Mouse (Mus musculus) hindbrain, embryonic 15.5 days (tissue): ENCODE results near the gene Ppp1cb. TPM values are rescaled to one million over a fixed set of nuclear protein-coding genes. Genes with fewer than 3 reads are reported as not detected.

ENCODE experiments used
- ATAC-seq: fragments of 200-750 bp; cut with Nextera tagmentation; 2 replicates; pipeline ENCODE4 v1.8.0; 2017; ENCODE audit warnings: low read depth, moderate number of reproducible peaks, moderate TSS enrichment; ENCODE audit not compliant: low FRiP score
- H3K27ac ChIP-seq: fragments of 300-500 bp; sonication (generic); replicated peaks from 2 replicates; pipeline ENCODE4 v1.5.1; 2015; ENCODE audit warnings: mild to moderate bottlenecking, inconsistent platforms
- H3K27me3 ChIP-seq: fragments of 300-500 bp; sonication (generic); 2 replicates; pipeline ENCODE4 v1.6.1; 2015; ENCODE audit warnings: control low read depth, inconsistent platforms
- H3K36me3 ChIP-seq: fragments of 300-500 bp; sonication (generic); 2 replicates; pipeline ENCODE4 v1.6.1; 2015; ENCODE audit warnings: control low read depth, inconsistent platforms
- H3K4me1 ChIP-seq: fragments of 300-500 bp; sonication (generic); replicated peaks from 2 replicates; pipeline ENCODE4 v1.6.1; 2015; ENCODE audit warnings: control low read depth, inconsistent platforms
- H3K4me2 ChIP-seq: fragments of 300-500 bp; sonication (generic); 2 replicates; pipeline ENCODE4 v1.6.1; 2015; ENCODE audit warnings: moderate library complexity, mild to moderate bottlenecking, inconsistent platforms
- H3K4me3 ChIP-seq: fragments of 300-500 bp; sonication (generic); 2 replicates; pipeline ENCODE4 v1.5.1; 2015; ENCODE audit warnings: mild to moderate bottlenecking, inconsistent platforms
- H3K9ac ChIP-seq: fragments of 300-500 bp; sonication (generic); 2 replicates; pipeline ENCODE4 v1.6.1; 2015; ENCODE audit warnings: inconsistent platforms
- H3K9me3 ChIP-seq: fragments of 300-500 bp; sonication (generic); 2 replicates; pipeline ENCODE4 v1.6.1; 2016; ENCODE audit warnings: control low read depth, inconsistent platforms
- WGBS: fragments of 180-500 bp; shearing (Covaris S2); methylation state at CpG from one replicate; pipeline ENCODE4 v1.1.7; 2015; 5-methylcytosine and 5-hydroxymethylcytosine counted together
- polyA plus RNA-seq: library from polyadenylated mRNA; unstranded; fragments of >200 nt; fragmentation: Nextera tagmentation; extraction: Ambion mirVana; gene quantifications from 2 replicates; pipeline ENCODE4 v1.2.1, GENCODE M21; 2015

Gene Ppp1cb
- polyA plus RNA-seq: 188 and 203 TPM in 2 replicates

- H3K4me1 ChIP-seq: peaks cover 19% of the 10 kb centered on the region
- peak; percentile 99 for ATAC-seq
- under 1% methylated on average over 53 of the region's 54 CpGs for WGBS
- peak within 1 kb of the TSS; percentile 97 for H3K27ac ChIP-seq
- H3K4me2 ChIP-seq: peak within 1 kb of the TSS; percentile 78
- peak within 1 kb of the TSS; percentile 79 for H3K4me3 ChIP-seq
- H3K9me3 ChIP-seq: no peaks in the 10 kb centered on the region
- no peaks in the 10 kb centered on the region for H3K36me3 ChIP-seq
- peak within 1 kb of the TSS; percentile 92 for H3K9ac ChIP-seq
- no peaks in the 10 kb centered on the region for H3K27me3 ChIP-seq
Measured at GRCm38 (mm10) chr5:32458408-32459143, at the start of gene Ppp1cb. Gene Ppp1cb, plus strand, starts transcription at chr5:32458843.

GRCm38 (mm10) chr5:32409747-32410146 lies 48.9 kb upstream of the Ppp1cb start:
- no peaks in the 10 kb centered on the region for H3K9me3 ChIP-seq
- no peak overlapping the region for H3K9ac ChIP-seq
- H3K4me3 ChIP-seq: no peak overlapping the region
- no peaks in the 10 kb centered on the region for H3K27me3 ChIP-seq
- no peak for ATAC-seq
- no peak overlapping the region for H3K27ac ChIP-seq
- H3K4me2 ChIP-seq: no peak overlapping the region
- no peaks in the 10 kb centered on the region for H3K36me3 ChIP-seq
- 88% methylated on average over 2 of the region's 2 CpGs for WGBS
- peaks cover 21% of the 10 kb centered on the region for H3K4me1 ChIP-seq

GRCm38 (mm10) chr5:32410954-32411688 lies 47.5 kb upstream of the Ppp1cb start:
- Histone ChIP-seq H3K4me2 (no peak overlapping the region), H3K9ac (no peak overlapping the region), H3K27ac (no peak overlapping the region), H3K9me3 (no peaks in the 10 kb centered on the region), H3K4me1 (peaks cover 13% of the 10 kb centered on the region; the same call in 1 of the 2 replicates), H3K36me3 (no peaks in the 10 kb centered on the region), H3K27me3 (no peaks in the 10 kb centered on the region), H3K4me3 (no peak overlapping the region)
- WGBS: 80% methylated on average over 3 of the region's 3 CpGs
- ATAC-seq: no peak

GRCm38 (mm10) chr5:32412186-32412950 lies 46.3 kb upstream of the Ppp1cb start:
- no peaks in the 10 kb centered on the region for H3K27me3 ChIP-seq
- peaks cover 13% of the 10 kb centered on the region; the same call in 1 of the 2 replicates for H3K4me1 ChIP-seq
- H3K4me3 ChIP-seq: no peak overlapping the region
- no peak overlapping the region for H3K4me2 ChIP-seq
- 22% methylated on average over 1 of the region's 1 CpGs for WGBS
- H3K36me3 ChIP-seq: no peaks in the 10 kb centered on the region
- ATAC-seq: no peak; the same call in 1 of the 2 replicates
- H3K9ac ChIP-seq: no peak overlapping the region
- peak overlapping the region; percentile 42; the same call in 1 of the 2 replicates for H3K27ac ChIP-seq
- no peaks in the 10 kb centered on the region for H3K9me3 ChIP-seq

- Histone ChIP-seq H3K36me3 (no peaks in the 10 kb centered on the region), H3K4me2 (no peak overlapping the region), H3K4me1 (peaks cover 13% of the 10 kb centered on the region; the same call in 1 of the 2 replicates), H3K9ac (no peak overlapping the region), H3K27ac (peak overlapping the region; percentile 42), H3K9me3 (no peaks in the 10 kb centered on the region), H3K27me3 (no peaks in the 10 kb centered on the region), H3K4me3 (no peak overlapping the region)
- no peak for ATAC-seq
- WGBS: 75% methylated on average over 2 of the region's 2 CpGs
Measured at GRCm38 (mm10) chr5:32413083-32413482, 45.6 kb upstream of the Ppp1cb start.

GRCm38 (mm10) chr5:32413569-32413968 lies 45.1 kb upstream of the Ppp1cb start:
- Histone ChIP-seq H3K9me3 (no peaks in the 10 kb centered on the region), H3K4me3 (no peak overlapping the region), H3K9ac (no peak overlapping the region), H3K36me3 (no peaks in the 10 kb centered on the region), H3K4me1 (peaks cover 13% of the 10 kb centered on the region; the same call in 1 of the 2 replicates), H3K4me2 (no peak overlapping the region), H3K27ac (peak overlapping the region; percentile 42; the same call in 1 of the 2 replicates), H3K27me3 (no peaks in the 10 kb centered on the region)
- no peak for ATAC-seq
- 77% methylated on average over 2 of the region's 2 CpGs for WGBS

GRCm38 (mm10) chr5:32414461-32414985 lies 44.1 kb upstream of the Ppp1cb start:
- no peaks in the 10 kb centered on the region for H3K27me3 ChIP-seq
- H3K4me2 ChIP-seq: no peak overlapping the region
- H3K27ac ChIP-seq: no peak overlapping the region
- H3K4me1 ChIP-seq: peaks cover 13% of the 10 kb centered on the region; the same call in 1 of the 2 replicates
- H3K9ac ChIP-seq: no peak overlapping the region
- no peak for ATAC-seq
- no peaks in the 10 kb centered on the region for H3K36me3 ChIP-seq
- no peaks in the 10 kb centered on the region for H3K9me3 ChIP-seq
- WGBS: 85% methylated on average over 5 of the region's 5 CpGs
- H3K4me3 ChIP-seq: no peak overlapping the region

- Histone ChIP-seq H3K27me3 (no peaks in the 10 kb centered on the region), H3K9ac (no peak overlapping the region), H3K4me2 (no peak overlapping the region), H3K27ac (no peak overlapping the region), H3K4me3 (no peak overlapping the region), H3K4me1 (peaks cover 13% of the 10 kb centered on the region; the same call in 1 of the 2 replicates), H3K36me3 (no peaks in the 10 kb centered on the region), H3K9me3 (no peaks in the 10 kb centered on the region)
- no peak for ATAC-seq
- WGBS: 90% methylated on average over 6 of the region's 6 CpGs
Measured at GRCm38 (mm10) chr5:32415554-32415953, 43.1 kb upstream of the Ppp1cb start.

- Histone ChIP-seq H3K27me3 (no peaks in the 10 kb centered on the region), H3K9me3 (no peaks in the 10 kb centered on the region), H3K4me3 (no peak overlapping the region), H3K4me2 (no peak overlapping the region), H3K4me1 (peaks cover 14% of the 10 kb centered on the region), H3K9ac (no peak overlapping the region), H3K27ac (no peak overlapping the region), H3K36me3 (no peaks in the 10 kb centered on the region)
- no peak; the same call in 1 of the 2 replicates for ATAC-seq
- 54% methylated on average over 4 of the region's 4 CpGs for WGBS
Measured at GRCm38 (mm10) chr5:32416881-32417280, 41.8 kb upstream of the Ppp1cb start.

GRCm38 (mm10) chr5:32422081-32422589 lies 36.5 kb upstream of the Ppp1cb start:
- Histone ChIP-seq H3K27ac (no peak overlapping the region), H3K4me2 (peak overlapping the region; percentile 28; the same call in 1 of the 2 replicates)
- ATAC-seq: no peak

GRCm38 (mm10) chr5:32423339-32424046 lies 35.1 kb upstream of the Ppp1cb start:
- Histone ChIP-seq H3K27me3 (no peaks in the 10 kb centered on the region), H3K4me1 (peaks cover 6% of the 10 kb centered on the region), H3K9ac (no peak overlapping the region), H3K4me3 (no peak overlapping the region), H3K27ac (no peak overlapping the region), H3K36me3 (no peaks in the 10 kb centered on the region), H3K4me2 (no peak overlapping the region), H3K9me3 (no peaks in the 10 kb centered on the region)
- WGBS: 50% methylated on average over 11 of the region's 11 CpGs
- ATAC-seq: no peak

More at GRCm38 (mm10) chr5:32422081-32422589, 36.5 kb upstream of the Ppp1cb start:
- H3K36me3 ChIP-seq: no peaks in the 10 kb centered on the region
- peaks cover 6% of the 10 kb centered on the region for H3K4me1 ChIP-seq
- no peaks in the 10 kb centered on the region for H3K9me3 ChIP-seq
- no peaks in the 10 kb centered on the region for H3K27me3 ChIP-seq
- H3K4me3 ChIP-seq: no peak overlapping the region
- H3K9ac ChIP-seq: no peak overlapping the region
- 25% methylated on average over 15 of the region's 15 CpGs for WGBS
